Mouse (Mus musculus) spleen, adult 2 months (tissue): ENCODE measurements around the gene Slc22a3.

ENCODE experiments used
- CTCF ChIP-seq: fragments of 200-500 bp; IDR thresholded peaks from 2 replicates; pipeline ENCODE4 v1.5.1; 2011; ENCODE audit warnings: mild to moderate bottlenecking, inconsistent platforms; ENCODE audit not compliant: insufficient read depth, insufficient read length, insufficient replicate concordance; ENCODE audit errors: extremely low read depth
- POLR2A ChIP-seq: fragments of 200-500 bp; IDR thresholded peaks from 2 replicates; pipeline ENCODE4 v1.6.1; 2011; ENCODE audit warnings: low read depth, low read length, inconsistent platforms

DNA sequence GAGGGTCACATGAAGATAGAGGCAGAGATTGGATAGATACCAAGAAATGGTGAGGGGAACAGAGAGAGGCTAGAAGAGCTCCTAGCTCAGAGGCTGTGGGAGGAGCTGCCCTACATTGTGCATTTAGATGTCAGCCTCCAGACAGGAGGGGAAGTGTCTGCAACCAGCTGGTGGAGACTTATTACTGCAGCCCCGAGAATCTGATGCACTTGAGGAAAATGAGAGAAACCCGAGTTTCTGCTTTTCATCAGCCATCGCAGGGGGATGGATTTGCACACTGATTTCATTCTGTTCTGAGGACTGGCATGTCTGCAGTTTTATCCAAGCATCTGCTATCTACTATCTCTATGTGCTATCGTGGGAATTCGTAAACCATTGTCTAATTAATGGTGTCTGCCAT is 75.8 kb downstream of the Slc22a3 start:
- no peak for TF ChIP-seq CTCF
- TF ChIP-seq POLR2A: no peak
